Mouse (Mus musculus) E14TG2a.4 (cell line): Measurements from ENCODE around the gene Vldlr.

Experiments used
- CTCF ChIP-seq: conservative IDR thresholded peaks from 2 replicates; pipeline ENCODE4 v1.5.1; 2014; ENCODE audit warnings: low read length
- NANOG ChIP-seq: IDR thresholded peaks from 2 replicates; pipeline ENCODE4 v1.6.1; 2014; ENCODE audit warnings: borderline replicate concordance, low read length, mixed read lengths
- POU5F1 ChIP-seq: IDR thresholded peaks from 2 replicates; pipeline ENCODE4 v1.6.1; 2014; ENCODE audit warnings: low read length, borderline replicate concordance

DNA sequence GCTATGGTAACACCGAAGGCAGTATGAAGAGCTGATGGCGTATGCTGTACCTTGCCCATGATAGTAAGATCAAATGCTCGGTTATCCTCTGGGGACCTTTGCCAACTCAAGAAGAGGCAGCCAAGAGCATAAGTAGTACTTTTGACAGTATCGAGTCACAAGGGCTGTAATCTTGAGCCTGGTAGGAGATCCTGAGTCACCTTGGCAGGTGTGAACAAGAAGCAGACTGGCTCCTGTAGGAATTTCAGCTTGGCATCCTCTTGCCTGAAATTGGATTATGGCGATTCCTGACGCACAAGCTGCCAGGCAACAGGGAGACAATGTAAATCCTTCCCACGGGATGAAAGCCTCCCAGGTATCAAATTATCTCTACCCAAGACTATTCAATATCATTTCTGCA, 32.8 kb upstream of the Vldlr start:
- TF ChIP-seq CTCF (no peak), NANOG (no peak), POU5F1 (no peak)
